Mouse (Mus musculus): ENCODE measurements around the gene Rmdn3. TPM values are rescaled to one million over a fixed set of nuclear protein-coding genes. Genes with fewer than 3 reads are reported as not detected.
A peak's percentile ranks its signal among the peaks of the same experiment; 100 is the strongest.

The Rmdn3 gene
- 75.7 and 80.6 TPM in 2 replicates for polyA plus RNA-seq (2014; fragmentation: Nextera tagmentation; extraction: Ambion mirVana)

DNA sequence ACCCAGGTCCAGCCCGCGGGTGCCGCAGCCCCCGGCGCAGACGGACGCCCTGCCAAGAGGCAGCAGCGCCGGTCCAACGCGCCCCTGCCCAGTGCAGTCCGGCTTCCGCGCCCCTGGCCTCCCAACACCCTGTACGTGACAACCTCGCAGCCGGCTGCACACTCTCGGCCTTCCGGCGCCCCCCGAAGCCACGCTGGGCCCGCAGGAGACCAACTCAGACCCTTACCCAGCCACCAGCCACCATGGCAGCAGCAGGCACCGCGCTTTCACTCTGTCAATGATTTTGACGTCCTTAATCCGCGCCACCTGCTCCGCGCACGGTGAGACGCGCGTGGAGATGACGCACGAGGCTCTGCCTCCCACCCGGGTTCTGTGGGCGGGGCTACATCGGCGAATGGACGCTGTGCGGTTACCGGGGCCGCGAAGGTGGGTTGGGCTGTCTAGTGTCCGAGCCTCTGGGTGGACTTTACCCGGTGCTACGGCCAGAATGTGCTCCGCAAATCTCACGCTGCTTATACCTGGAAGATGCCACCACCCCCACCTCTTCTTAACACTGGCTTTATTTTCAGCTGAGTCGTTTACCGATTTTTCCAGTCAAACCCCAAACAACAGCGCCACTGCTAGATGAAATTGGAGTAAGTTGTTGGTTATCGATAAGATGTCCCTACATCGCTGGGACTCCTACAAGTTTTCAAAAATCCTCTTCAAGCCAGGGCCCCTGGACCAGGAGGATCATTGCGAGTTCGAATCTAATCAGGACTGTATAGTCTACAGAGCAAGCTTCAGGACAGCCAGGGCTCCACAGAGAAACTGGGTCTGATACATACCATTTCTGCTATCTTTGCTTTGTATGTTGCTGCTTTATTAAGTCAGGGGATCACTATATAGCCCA, at the start of gene Rmdn3:
Gene Rmdn3, minus strand, starts transcription at position 354 of the 892 bp plus-strand sequence.
- ATAC-seq (replicated peaks; ENCODE audit: low FRiP score): peak; percentile 67
- peak within 1 kb of the TSS; percentile 94 for H3K27ac ChIP-seq (ENCODE audit: low read depth, low read length)
- peak within 1 kb of the TSS; percentile 94 for H3K4me3 ChIP-seq (ENCODE audit: low read depth, low read length)
- peaks cover 13% of the 10 kb centered on the region for H3K36me3 ChIP-seq (ENCODE audit: control insufficient read depth, insufficient read depth, low read length)
- peaks cover 23% of the 10 kb centered on the region for H3K4me1 ChIP-seq (replicated peaks; ENCODE audit: control insufficient read depth, insufficient read depth, low read length)
- peak; percentile 92 for DNase-seq (ENCODE audit: low spot score)
- WGBS: under 1% methylated on average over 57 of the region's 57 CpGs
- peak within 1 kb of the TSS; percentile 91 for H3K9ac ChIP-seq (ENCODE audit: low read depth, low read length)
- no peaks in the 10 kb centered on the region for H3K27me3 ChIP-seq (replicated peaks; ENCODE audit: control insufficient read depth, insufficient read depth, low read length)
- H3K4me2 ChIP-seq: peak within 1 kb of the TSS; percentile 73
- no peaks in the 10 kb centered on the region for H3K9me3 ChIP-seq (ENCODE audit: control insufficient read depth, low read length)

- DNase-seq (ENCODE audit: low spot score): no peak
Observed at GRCm38 (mm10) chr2:119203871-119204460, 47.1 kb upstream of the Rmdn3 start.

GRCm38 (mm10) chr2:119202914-119203453, 46.1 kb upstream of the Rmdn3 start:
- Histone ChIP-seq H3K27me3 (replicated peaks; ENCODE audit: control insufficient read depth, insufficient read depth, low read length) (no peaks in the 10 kb centered on the region), H3K4me1 (replicated peaks; ENCODE audit: control insufficient read depth, insufficient read depth, low read length) (no peaks in the 10 kb centered on the region), H3K4me2 (no peak overlapping the region), H3K36me3 (ENCODE audit: control insufficient read depth, insufficient read depth, low read length) (no peaks in the 10 kb centered on the region), H3K4me3 (ENCODE audit: low read depth, low read length) (no peak overlapping the region), H3K9ac (ENCODE audit: low read depth, low read length) (no peak overlapping the region), H3K9me3 (ENCODE audit: control insufficient read depth, low read length) (no peaks in the 10 kb centered on the region), H3K27ac (ENCODE audit: low read depth, low read length) (no peak overlapping the region)
- WGBS: 71% methylated on average over 5 of the region's 5 CpGs
- DNase-seq (ENCODE audit: low spot score) (no peak), ATAC-seq (replicated peaks; ENCODE audit: low FRiP score) (no peak)

More at GRCm38 (mm10) chr2:119203871-119204460, 47.1 kb upstream of the Rmdn3 start:
- Histone ChIP-seq H3K4me2 (no peak overlapping the region), H3K9me3 (ENCODE audit: control insufficient read depth, low read length) (no peaks in the 10 kb centered on the region), H3K27me3 (replicated peaks; ENCODE audit: control insufficient read depth, insufficient read depth, low read length) (no peaks in the 10 kb centered on the region), H3K4me3 (ENCODE audit: low read depth, low read length) (no peak overlapping the region), H3K36me3 (ENCODE audit: control insufficient read depth, insufficient read depth, low read length) (no peaks in the 10 kb centered on the region), H3K27ac (ENCODE audit: low read depth, low read length) (no peak overlapping the region), H3K9ac (ENCODE audit: low read depth, low read length) (no peak overlapping the region), H3K4me1 (replicated peaks; ENCODE audit: control insufficient read depth, insufficient read depth, low read length) (no peaks in the 10 kb centered on the region)
- no peak for ATAC-seq (replicated peaks; ENCODE audit: low FRiP score)
- 76% methylated on average over 4 of the region's 4 CpGs for WGBS

- no peak overlapping the region for H3K9ac ChIP-seq (ENCODE audit: low read depth, low read length)
- peaks cover 6% of the 10 kb centered on the region; the same call in 1 of the 2 replicates for H3K4me1 ChIP-seq (replicated peaks; ENCODE audit: control insufficient read depth, insufficient read depth, low read length)
- no peak overlapping the region for H3K27ac ChIP-seq (ENCODE audit: low read depth, low read length)
- H3K4me3 ChIP-seq (ENCODE audit: low read depth, low read length): no peak overlapping the region
- ATAC-seq (replicated peaks; ENCODE audit: low FRiP score): no peak
- H3K36me3 ChIP-seq (ENCODE audit: control insufficient read depth, insufficient read depth, low read length): no peaks in the 10 kb centered on the region
- no peak overlapping the region for H3K4me2 ChIP-seq
- WGBS: 82% methylated on average over 3 of the region's 3 CpGs
- H3K27me3 ChIP-seq (replicated peaks; ENCODE audit: control insufficient read depth, insufficient read depth, low read length): no peaks in the 10 kb centered on the region
- no peak for DNase-seq (ENCODE audit: low spot score)
- no peaks in the 10 kb centered on the region for H3K9me3 ChIP-seq (ENCODE audit: control insufficient read depth, low read length)
Observed at GRCm38 (mm10) chr2:119198934-119199333, 42.1 kb upstream of the Rmdn3 start.

DNA sequence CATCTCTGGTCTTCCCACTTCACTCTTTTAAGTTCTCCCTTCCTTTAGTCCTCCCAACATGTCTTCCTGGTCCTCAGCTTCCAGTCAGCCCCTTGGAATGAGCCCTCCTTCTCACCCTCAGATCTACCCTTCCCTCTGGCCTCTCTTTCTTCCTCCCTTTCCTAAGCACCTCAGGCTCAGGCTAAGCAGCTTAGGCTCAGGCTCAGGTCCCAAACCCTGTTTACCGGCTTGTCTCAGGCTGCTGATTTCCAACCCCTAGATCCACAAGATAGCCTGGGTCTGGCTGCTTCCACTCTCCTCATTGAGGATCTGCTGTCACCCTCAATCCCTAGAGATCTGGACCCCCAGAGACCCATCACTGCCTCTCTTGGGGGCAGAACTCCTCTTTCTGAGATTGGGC, 41.2 kb upstream of the Rmdn3 start:
- Histone ChIP-seq H3K9me3 (ENCODE audit: control insufficient read depth, low read length) (no peaks in the 10 kb centered on the region), H3K27me3 (replicated peaks; ENCODE audit: control insufficient read depth, insufficient read depth, low read length) (no peaks in the 10 kb centered on the region), H3K36me3 (ENCODE audit: control insufficient read depth, insufficient read depth, low read length) (no peaks in the 10 kb centered on the region), H3K4me3 (ENCODE audit: low read depth, low read length) (no peak overlapping the region), H3K27ac (ENCODE audit: low read depth, low read length) (no peak overlapping the region), H3K4me1 (replicated peaks; ENCODE audit: control insufficient read depth, insufficient read depth, low read length) (peaks cover 6% of the 10 kb centered on the region; the same call in 1 of the 2 replicates), H3K9ac (ENCODE audit: low read depth, low read length) (no peak overlapping the region), H3K4me2 (no peak overlapping the region)
- WGBS: 46% methylated on average over 1 of the region's 1 CpGs
- DNase-seq (ENCODE audit: low spot score) (no peak), ATAC-seq (replicated peaks; ENCODE audit: low FRiP score) (no peak)

- no peak overlapping the region for H3K4me3 ChIP-seq (ENCODE audit: low read depth, low read length)
- no peak overlapping the region for H3K4me2 ChIP-seq
- ATAC-seq (replicated peaks; ENCODE audit: low FRiP score) (no peak), DNase-seq (ENCODE audit: low spot score) (no peak)
- H3K4me1 ChIP-seq (replicated peaks; ENCODE audit: control insufficient read depth, insufficient read depth, low read length): peaks cover 6% of the 10 kb centered on the region; the same call in 1 of the 2 replicates
- no peaks in the 10 kb centered on the region for H3K36me3 ChIP-seq (ENCODE audit: control insufficient read depth, insufficient read depth, low read length)
- no peak overlapping the region; the same call in 1 of the 2 replicates for H3K27ac ChIP-seq (ENCODE audit: low read depth, low read length)
- no peak overlapping the region for H3K9ac ChIP-seq (ENCODE audit: low read depth, low read length)
- no peaks in the 10 kb centered on the region for H3K9me3 ChIP-seq (ENCODE audit: control insufficient read depth, low read length)
- H3K27me3 ChIP-seq (replicated peaks; ENCODE audit: control insufficient read depth, insufficient read depth, low read length): no peaks in the 10 kb centered on the region
- WGBS: 73% methylated on average over 1 of the region's 1 CpGs
Observed at GRCm38 (mm10) chr2:119197493-119197892, 40.7 kb upstream of the Rmdn3 start.

DNA sequence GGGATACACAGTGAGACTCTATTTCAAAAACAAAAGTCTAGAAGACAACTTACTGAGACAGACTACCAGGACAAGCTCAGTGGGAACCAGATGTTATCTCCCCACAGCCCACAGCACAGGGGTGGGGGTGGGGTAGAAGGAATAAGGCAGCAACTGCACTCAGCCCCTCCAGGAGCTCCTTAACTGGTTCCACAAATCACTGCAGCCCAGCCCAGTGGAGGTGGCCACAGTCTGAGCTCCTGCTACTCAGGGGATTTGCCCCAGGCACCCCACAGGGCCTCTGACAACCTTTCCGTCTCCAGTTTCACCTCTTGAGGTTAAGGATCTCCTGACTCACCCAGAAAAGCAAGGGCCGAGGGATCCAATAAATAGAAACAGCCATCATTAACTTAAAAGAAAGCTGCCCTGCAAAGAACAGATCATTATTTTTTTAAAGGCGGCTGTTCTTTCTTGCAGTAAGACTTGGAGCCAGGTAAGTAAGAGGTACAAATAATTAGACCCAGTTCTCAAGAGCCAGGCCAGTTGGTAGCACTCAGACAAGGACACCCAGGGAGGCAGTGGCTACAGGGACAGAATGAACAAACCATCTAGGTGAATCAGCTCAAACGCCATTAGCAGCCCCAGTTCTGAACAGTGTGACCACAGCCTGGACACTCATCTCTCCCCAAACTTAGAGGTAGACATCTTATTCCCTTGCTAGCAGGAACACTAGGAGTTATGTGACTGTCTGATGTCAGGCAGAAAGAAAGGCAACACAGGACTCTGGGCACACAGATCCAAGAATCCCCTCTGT, 39.7 kb upstream of the Rmdn3 start:
- no peaks in the 10 kb centered on the region for H3K9me3 ChIP-seq (ENCODE audit: control insufficient read depth, low read length)
- H3K27ac ChIP-seq (ENCODE audit: low read depth, low read length): no peak overlapping the region
- H3K4me2 ChIP-seq: no peak overlapping the region
- no peak overlapping the region for H3K4me3 ChIP-seq (ENCODE audit: low read depth, low read length)
- peaks cover 6% of the 10 kb centered on the region; the same call in 1 of the 2 replicates for H3K4me1 ChIP-seq (replicated peaks; ENCODE audit: control insufficient read depth, insufficient read depth, low read length)
- no peak for DNase-seq (ENCODE audit: low spot score)
- no peaks in the 10 kb centered on the region for H3K36me3 ChIP-seq (ENCODE audit: control insufficient read depth, insufficient read depth, low read length)
- H3K27me3 ChIP-seq (replicated peaks; ENCODE audit: control insufficient read depth, insufficient read depth, low read length): no peaks in the 10 kb centered on the region
- no peak overlapping the region for H3K9ac ChIP-seq (ENCODE audit: low read depth, low read length)
- WGBS: 46% methylated on average over 4 of the region's 4 CpGs
- ATAC-seq (replicated peaks; ENCODE audit: low FRiP score): no peak

- DNase-seq (ENCODE audit: low spot score) (no peak), ATAC-seq (replicated peaks; ENCODE audit: low FRiP score) (no peak)
- Histone ChIP-seq H3K36me3 (ENCODE audit: control insufficient read depth, insufficient read depth, low read length) (no peaks in the 10 kb centered on the region), H3K27ac (ENCODE audit: low read depth, low read length) (no peak overlapping the region), H3K4me1 (replicated peaks; ENCODE audit: control insufficient read depth, insufficient read depth, low read length) (peaks cover 8% of the 10 kb centered on the region), H3K9me3 (ENCODE audit: control insufficient read depth, low read length) (no peaks in the 10 kb centered on the region), H3K4me2 (no peak overlapping the region), H3K27me3 (replicated peaks; ENCODE audit: control insufficient read depth, insufficient read depth, low read length) (no peaks in the 10 kb centered on the region), H3K4me3 (ENCODE audit: low read depth, low read length) (no peak overlapping the region), H3K9ac (ENCODE audit: low read depth, low read length) (no peak overlapping the region)
- 80% methylated on average over 5 of the region's 5 CpGs for WGBS
Observed at GRCm38 (mm10) chr2:119194140-119194539, 37.3 kb upstream of the Rmdn3 start.

All from liver, embryonic 11.5 days (tissue).